Mouse (Mus musculus) limb, embryonic 10.5 days (tissue): Measurements from ENCODE around the gene Klf13. TPM values are rescaled to one million over a fixed set of nuclear protein-coding genes. Genes with fewer than 3 reads are reported as not detected.

ENCODE experiments used
- polyA plus RNA-seq: library from polyadenylated mRNA; unstranded; fragments of >200 nt; fragmentation: Nextera tagmentation; extraction: Ambion mirVana; gene quantifications from 2 replicates; pipeline ENCODE4 v1.2.1, GENCODE M21; 2016

Klf13 gene
- polyA plus RNA-seq, 1 experiment from 2014 or later: 17.9 TPM

Other genes with a start within 250 kb of the Klf13 start
- gene E030018B13Rik, start 22.1 kb downstream of the Klf13 start, polyA plus RNA-seq: not detected in 2 replicates
- gene Trpm1, start 214.9 kb upstream of the Klf13 start, polyA plus RNA-seq: 3.6 TPM in 2 replicates